Mouse (Mus musculus): ENCODE measurements at regions not wholly inside any gene's neighbourhood (a gene's known extent, or its start where the extent isn't known, plus 50 kb on each side); places are given as distances from the start of the nearest gene placed in this dataset.

- Histone ChIP-seq H3K79me2 (ENCODE audit: control insufficient read depth, insufficient read depth, low read length, poor library complexity) (no peaks in the 10 kb centered on the region), H3K27ac (ENCODE audit: control insufficient read depth, low read depth, low read length) (no peak overlapping the region), H3K36me3 (ENCODE audit: control insufficient read depth in 1 of 2, insufficient read depth in 2 of 2, low read length in 2 of 2) (no peaks in the 10 kb centered on the region), H3K9ac (ENCODE audit: control insufficient read depth, low read depth, low read length, poor library complexity, severe bottlenecking) (no peak overlapping the region), H3K4me3 (ENCODE audit: control insufficient read depth in 1 of 2, insufficient read depth in 1 of 2, low read depth in 2 of 2, low read length in 2 of 2) (no peak overlapping the region), H3K27me3 (ENCODE audit: control insufficient read depth in 1 of 2, insufficient read depth in 2 of 2, low read length in 2 of 2) (no peaks in the 10 kb centered on the region), H3K4me1 (ENCODE audit: control insufficient read depth in 1 of 2, insufficient read depth in 2 of 2, low read length in 2 of 2) (no peaks in the 10 kb centered on the region), H3K9me3 (replicated peaks; ENCODE audit: insufficient read depth, low read length) (no peaks in the 10 kb centered on the region)
- TF ChIP-seq POLR2AphosphoS5 (IDR thresholded peaks at IDR 0.05; ENCODE audit: borderline replicate concordance, low read depth, low read length) (no peak), BHLHE40 (IDR thresholded peaks at IDR 0.05; ENCODE audit: borderline replicate concordance, low read depth, low read length) (no peak), HCFC1 (IDR thresholded peaks at IDR 0.05; ENCODE audit: low read depth, low read length) (no peak), EP300 (IDR thresholded peaks at IDR 0.05; ENCODE audit: low read depth in 1 of 2, low read length in 2 of 2) (no peak), MAFK (IDR thresholded peaks at IDR 0.05; ENCODE audit: borderline replicate concordance, low read depth, low read length) (no peak), UBTF (IDR thresholded peaks at IDR 0.05; ENCODE audit: borderline replicate concordance, insufficient read depth, low read depth, low read length) (no peak), MYB (IDR thresholded peaks at IDR 0.05; ENCODE audit: low read depth, low read length) (no peak), CTCF (IDR thresholded peaks at IDR 0.05 in 2 of 3, conservative IDR thresholded peaks at IDR 0.05 in 1 of 3; ENCODE audit: control insufficient read depth in 1 of 3, insufficient read depth in 1 of 3, low read depth in 2 of 3, low read length in 3 of 3, poor library complexity in 1 of 3, severe bottlenecking in 1 of 3) (no peak), POLR2AphosphoS2 (IDR thresholded peaks at IDR 0.05; ENCODE audit: low read length) (no peak), ZMIZ1 (IDR thresholded peaks at IDR 0.05; ENCODE audit: low read depth, low read length) (no peak), MEF2A (IDR thresholded peaks at IDR 0.05; ENCODE audit: extremely low read depth, insufficient replicate concordance, low read depth, low read length, poor library complexity, severe bottlenecking) (no peak), CHD1 (IDR thresholded peaks at IDR 0.05; ENCODE audit: low read depth, low read length) (no peak), USF2 (IDR thresholded peaks at IDR 0.05; ENCODE audit: borderline replicate concordance in 1 of 2, insufficient read depth in 1 of 2, low read depth in 1 of 2, low read length in 2 of 2) (no peak), ZC3H11A (IDR thresholded peaks at IDR 0.05; ENCODE audit: low read depth, low read length) (no peak), TBP (IDR thresholded peaks at IDR 0.05; ENCODE audit: low read depth, low read length) (no peak), TAL1 (IDR thresholded peaks at IDR 0.05; ENCODE audit: low read length) (no peak), MAX (IDR thresholded peaks at IDR 0.05; ENCODE audit: low read length) (no peak), ZKSCAN1 (IDR thresholded peaks at IDR 0.05; ENCODE audit: low read depth, low read length) (no peak)
- no peak for DNase-seq (ENCODE audit: low read depth, low spot score)
Measured at GRCm38 (mm10) chr2:45776485-45777135, 659.4 kb upstream of the Zeb2 start.

- H3K79me2 ChIP-seq (ENCODE audit: control insufficient read depth, insufficient read depth, low read length, poor library complexity): no peaks in the 10 kb centered on the region
- H3K9ac ChIP-seq (ENCODE audit: control insufficient read depth, low read depth, low read length, poor library complexity, severe bottlenecking): no peak overlapping the region
- H3K9me3 ChIP-seq (replicated peaks; ENCODE audit: insufficient read depth, low read length): no peaks in the 10 kb centered on the region
- TF ChIP-seq POLR2AphosphoS2 (IDR thresholded peaks at IDR 0.05; ENCODE audit: low read length) (no peak), KAT2A (conservative IDR thresholded peaks at IDR 0.05; ENCODE audit: low read depth, low read length) (no peak), GATA1 (IDR thresholded peaks at IDR 0.05; ENCODE audit: low read depth, low read length) (no peak), ZMIZ1 (IDR thresholded peaks at IDR 0.05; ENCODE audit: low read depth, low read length) (no peak), CHD2 (IDR thresholded peaks at IDR 0.05; ENCODE audit: low read length) (no peak), UBTF (IDR thresholded peaks at IDR 0.05; ENCODE audit: borderline replicate concordance, insufficient read depth, low read depth, low read length) (no peak), RAD21 (IDR thresholded peaks at IDR 0.05; ENCODE audit: low read depth, low read length) (no peak), USF1 (IDR thresholded peaks at IDR 0.05; ENCODE audit: low read depth, low read length) (no peak), GABPA (IDR thresholded peaks at IDR 0.05; ENCODE audit: low read depth, low read length) (no peak), BHLHE40 (IDR thresholded peaks at IDR 0.05; ENCODE audit: borderline replicate concordance, low read depth, low read length) (no peak), MAFK (IDR thresholded peaks at IDR 0.05; ENCODE audit: borderline replicate concordance, low read depth, low read length) (no peak), RCOR1 (IDR thresholded peaks at IDR 0.05; ENCODE audit: low read depth, low read length) (no peak), EP300 (IDR thresholded peaks at IDR 0.05; ENCODE audit: low read depth in 1 of 2, low read length in 2 of 2) (no peak)
- H3K4me3 ChIP-seq (ENCODE audit: control insufficient read depth in 1 of 2, insufficient read depth in 1 of 2, low read depth in 2 of 2, low read length in 2 of 2): no peak overlapping the region
- no peak for DNase-seq (ENCODE audit: low read depth, low spot score)
- no peaks in the 10 kb centered on the region for H3K27me3 ChIP-seq (ENCODE audit: control insufficient read depth in 1 of 2, insufficient read depth in 2 of 2, low read length in 2 of 2)
- H3K4me1 ChIP-seq (ENCODE audit: control insufficient read depth in 1 of 2, insufficient read depth in 2 of 2, low read length in 2 of 2): no peaks in the 10 kb centered on the region
- H3K27ac ChIP-seq (ENCODE audit: control insufficient read depth, low read depth, low read length): no peak overlapping the region
- no peaks in the 10 kb centered on the region for H3K36me3 ChIP-seq (ENCODE audit: control insufficient read depth in 1 of 2, insufficient read depth in 2 of 2, low read length in 2 of 2)
Measured at GRCm38 (mm10) chr2:45775691-45776090, 658.5 kb upstream of the Zeb2 start.
